Mouse (Mus musculus) splenic B cell, adult 2 months (primary cell): ENCODE measurements around the gene Btrc.
"Not testable (repeated sequence)": the region's sequence is repeated elsewhere in the genome, so short reads cannot be mapped to it uniquely, and the experiment has no call there.

Source experiments
- DNase-seq: peaks from one replicate; pipeline ENCODE4 v3.0.0-alpha.2; 2011; ENCODE audit warnings: low read depth, low spot score
- H3K27me3 ChIP-seq: 2 replicates; pipeline ENCODE4 v1.6.1; 2012; ENCODE audit warnings: mild to moderate bottlenecking, low read length, moderate library complexity, mixed read lengths; ENCODE audit not compliant: control insufficient read depth, poor library complexity, insufficient read depth, severe bottlenecking
- H3K36me3 ChIP-seq: 2 replicates; pipeline ENCODE4 v1.6.1; 2012; ENCODE audit warnings: mild to moderate bottlenecking, low read length, moderate library complexity, mixed read lengths; ENCODE audit not compliant: control insufficient read depth, poor library complexity, insufficient read depth, severe bottlenecking

The Btrc gene

GRCm38 (mm10) chr19:45384815-45385214, 21.3 kb downstream of the Btrc start:
- not testable (repeated sequence) for DNase-seq, H3K27me3 ChIP-seq, H3K36me3 ChIP-seq

GRCm38 (mm10) chr19:45388551-45388950, 25.0 kb downstream of the Btrc start:
- H3K36me3 ChIP-seq, result no peaks in the 10 kb centered on the region
- DNase-seq, result no peak
- no peaks in the 10 kb centered on the region for H3K27me3 ChIP-seq

DNA sequence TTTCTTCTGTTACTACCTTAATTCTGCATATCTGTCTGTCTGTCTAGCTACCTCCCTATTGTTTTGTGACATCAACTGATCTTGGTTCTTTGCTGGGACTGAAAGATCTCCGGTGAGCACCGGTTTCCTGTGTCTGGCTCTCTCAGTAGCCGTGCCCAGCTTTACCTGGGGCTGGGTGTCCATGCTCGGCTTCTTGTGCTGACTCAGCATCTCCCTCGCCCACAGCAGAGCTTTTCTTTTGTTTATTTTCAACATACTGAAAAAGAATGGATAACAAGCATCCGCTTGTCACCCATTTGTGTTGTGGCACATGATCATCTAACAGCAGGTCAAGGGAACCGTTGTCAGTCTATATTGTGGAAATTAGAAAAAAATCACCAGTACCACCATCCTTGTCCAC, 30.5 kb downstream of the Btrc start:
- Histone ChIP-seq H3K36me3 (no peaks in the 10 kb centered on the region), H3K27me3 (no peaks in the 10 kb centered on the region)
- DNase-seq, result no peak

DNA sequence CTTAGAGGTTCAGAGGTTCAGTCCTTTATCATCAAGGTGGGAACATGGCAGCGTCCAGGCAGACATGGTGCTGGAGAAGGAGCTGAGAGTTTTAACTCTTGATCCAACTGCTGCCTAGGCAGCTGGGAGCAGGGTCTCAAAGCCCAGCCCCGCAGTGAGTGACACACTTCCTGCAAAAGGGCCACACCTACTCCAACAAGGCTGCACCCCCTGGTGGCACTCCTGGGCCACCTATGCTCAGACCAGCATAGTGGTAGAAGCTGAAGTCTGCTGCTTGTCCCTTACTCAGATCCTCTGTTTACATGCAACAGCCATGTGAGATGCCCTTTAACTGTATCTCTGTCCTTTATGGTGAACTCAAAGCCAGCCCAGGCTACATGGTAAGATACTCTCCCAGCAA, 47.5 kb downstream of the Btrc start:
- Histone ChIP-seq H3K27me3 (no peaks in the 10 kb centered on the region), H3K36me3 (no peaks in the 10 kb centered on the region)
- peak; percentile 39 for DNase-seq

DNA sequence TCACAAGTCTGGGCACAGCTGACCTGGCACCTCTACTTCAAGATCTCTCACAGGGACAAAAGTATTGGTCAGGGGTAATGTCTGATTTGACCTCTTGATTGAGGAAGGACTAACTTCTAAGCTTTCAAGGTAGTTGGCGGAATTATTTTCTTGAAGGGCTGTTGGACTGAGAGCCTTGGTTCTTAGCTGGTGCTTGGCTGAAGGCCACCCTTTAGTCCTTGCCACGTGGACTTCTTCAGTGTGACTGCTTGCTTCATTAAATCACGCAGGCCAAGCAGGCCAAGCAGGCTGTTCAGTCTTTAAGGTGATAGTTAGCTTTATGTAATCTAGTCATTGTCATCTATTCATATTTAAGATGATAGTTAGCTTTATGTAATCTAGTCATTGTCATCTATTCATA, 49.2 kb downstream of the Btrc start:
- no peaks in the 10 kb centered on the region for H3K36me3 ChIP-seq
- no peaks in the 10 kb centered on the region for H3K27me3 ChIP-seq
- DNase-seq, result no peak

DNA sequence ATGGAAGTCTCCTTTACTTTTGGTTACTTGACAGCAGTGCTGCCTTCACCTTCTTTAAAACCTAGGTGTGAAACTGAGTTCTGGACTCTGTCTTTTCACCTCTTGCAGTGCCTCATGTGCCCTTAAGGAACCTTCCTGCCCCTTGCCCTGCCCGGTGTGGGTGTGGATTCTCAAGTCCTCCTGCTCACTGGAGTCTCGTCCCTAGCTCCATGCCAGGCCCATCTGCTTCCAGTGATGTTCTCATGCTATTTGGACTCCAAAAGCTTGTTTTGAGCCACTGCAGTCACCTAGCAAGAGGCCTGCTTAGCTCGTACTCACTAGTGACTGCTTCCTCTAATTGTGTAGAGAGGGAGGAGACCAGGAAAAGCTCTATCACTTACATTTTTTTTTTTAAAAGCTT, 50.4 kb downstream of the Btrc start:
- H3K27me3 ChIP-seq, result no peaks in the 10 kb centered on the region
- no peak for DNase-seq
- H3K36me3 ChIP-seq, result no peaks in the 10 kb centered on the region

GRCm38 (mm10) chr19:45417601-45418000, 54.1 kb downstream of the Btrc start:
- H3K36me3 ChIP-seq, result no peaks in the 10 kb centered on the region
- H3K27me3 ChIP-seq, result no peaks in the 10 kb centered on the region
- no peak for DNase-seq

DNA sequence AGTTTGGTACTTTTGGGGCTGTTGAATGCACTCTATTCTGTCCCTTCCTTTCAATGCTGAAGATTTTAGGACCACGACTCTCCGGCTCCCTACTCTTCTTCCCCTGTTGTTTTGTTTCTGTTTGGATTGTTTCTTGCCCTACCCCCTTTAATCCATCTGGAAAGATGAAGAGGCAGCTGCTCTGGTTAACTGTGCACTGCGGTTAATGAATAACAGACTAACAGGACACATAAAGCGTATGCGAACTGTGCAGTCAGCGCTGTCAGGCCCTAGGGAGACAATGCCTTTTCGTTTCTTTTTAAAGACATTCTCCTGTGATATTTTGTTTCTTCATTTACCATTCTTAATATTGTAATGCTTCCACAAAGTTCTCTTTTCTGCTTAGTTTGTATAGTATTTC, 58.7 kb downstream of the Btrc start:
- H3K27me3 ChIP-seq, result no peaks in the 10 kb centered on the region
- DNase-seq, result no peak
- H3K36me3 ChIP-seq, result no peaks in the 10 kb centered on the region

GRCm38 (mm10) chr19:45428146-45428545, 64.6 kb downstream of the Btrc start:
- DNase-seq, result no peak
- Histone ChIP-seq H3K36me3 (no peaks in the 10 kb centered on the region), H3K27me3 (no peaks in the 10 kb centered on the region)

- no peaks in the 10 kb centered on the region for H3K27me3 ChIP-seq
- no peak for DNase-seq
- no peaks in the 10 kb centered on the region for H3K36me3 ChIP-seq
Measured at GRCm38 (mm10) chr19:45430971-45431633, 67.6 kb downstream of the Btrc start.

- H3K36me3 ChIP-seq, result no peaks in the 10 kb centered on the region
- no peaks in the 10 kb centered on the region for H3K27me3 ChIP-seq
- no peak for DNase-seq
Measured at GRCm38 (mm10) chr19:45432351-45432750, 68.8 kb downstream of the Btrc start.

GRCm38 (mm10) chr19:45436019-45436418, 72.5 kb downstream of the Btrc start:
- not testable (repeated sequence) for H3K36me3 ChIP-seq, H3K27me3 ChIP-seq
- DNase-seq, result peak; percentile 74

- Histone ChIP-seq H3K27me3 (no peaks in the 10 kb centered on the region), H3K36me3 (no peaks in the 10 kb centered on the region)
- DNase-seq, result no peak
Measured at GRCm38 (mm10) chr19:45437175-45437574, 73.6 kb downstream of the Btrc start.

- Histone ChIP-seq H3K27me3 (no peaks in the 10 kb centered on the region), H3K36me3 (no peaks in the 10 kb centered on the region)
- DNase-seq, result no peak
Measured at GRCm38 (mm10) chr19:45438191-45438590, 74.7 kb downstream of the Btrc start.

- DNase-seq, result peak; percentile 29
- no peaks in the 10 kb centered on the region for H3K27me3 ChIP-seq
- H3K36me3 ChIP-seq, result no peaks in the 10 kb centered on the region
Measured at GRCm38 (mm10) chr19:45438928-45439846, 75.7 kb downstream of the Btrc start.
